8 mouse cellular contexts compared by ENCODE assay signal in genomic region chr3:78958781-78959180, GRCm38 (mm10).
DNase-seq lines count a peak whose midpoint lies in the region; ATAC-seq lines count a peak whose summit lies in the region.

No protein-coding gene starts in this region.

- no peaks in the 10 kb centered on the region for H3K36me3 ChIP-seq in forebrain, embryonic 11.5 days (ENCODE audit: control insufficient read depth, insufficient read depth, low read length)
- H3K36me3 ChIP-seq in forebrain, embryonic 10.5 days (replicated peaks) = no peaks in the 10 kb centered on the region
- H3K36me3 ChIP-seq in forebrain, embryonic 16.5 days (ENCODE audit: control insufficient read depth, insufficient read depth) = no peaks in the 10 kb centered on the region
- no peaks in the 10 kb centered on the region for H3K36me3 ChIP-seq in kidney, embryonic 16.5 days (ENCODE audit: insufficient read depth, low read length)

- no peak for DNase-seq in forebrain, embryonic 11.5 days (ENCODE audit: low spot score)
- no peak for DNase-seq in forebrain, embryonic 10.5 days (ENCODE audit: extremely low spot score, low spot score)
- DNase-seq in 416B (ENCODE audit: low read depth) = peak; percentile 81
- DNase-seq in adrenal gland, postnatal 36 days = peak; percentile 1 to 22
- peak; percentile 66 for DNase-seq in mesoderm, embryonic 11.5 days (ENCODE audit: low read depth, low spot score)

- peak; percentile 70 for ATAC-seq in forebrain, embryonic 11.5 days (replicated peaks; ENCODE audit: low FRiP score)
- ATAC-seq in forebrain, embryonic 16.5 days = peak; percentile 90
- peak; percentile 49; the same call in 1 of the 2 replicates for ATAC-seq in kidney, embryonic 16.5 days (ENCODE audit: low FRiP score, low TSS enrichment)
- ATAC-seq in erythroid progenitor cell, adult 5-6 weeks (replicated peaks; ENCODE audit: low FRiP score, poor library complexity, severe bottlenecking) = no peak

- no peaks in the 10 kb centered on the region for H3K27me3 ChIP-seq in forebrain, embryonic 11.5 days (ENCODE audit: control insufficient read depth, insufficient read depth, low read length)
- H3K27me3 ChIP-seq in forebrain, embryonic 10.5 days (ENCODE audit: poor library complexity, severe bottlenecking) = no peaks in the 10 kb centered on the region
- no peaks in the 10 kb centered on the region for H3K27me3 ChIP-seq in forebrain, embryonic 16.5 days (replicated peaks; ENCODE audit: control insufficient read depth, insufficient read depth, low read length)
- no peaks in the 10 kb centered on the region for H3K27me3 ChIP-seq in kidney, embryonic 16.5 days (ENCODE audit: insufficient read depth, low read length)

- no peak overlapping the region for H3K9ac ChIP-seq in forebrain, embryonic 11.5 days (ENCODE audit: low read length)
- H3K9ac ChIP-seq in forebrain, embryonic 16.5 days (replicated peaks; ENCODE audit: low read depth, low read length) = no peak overlapping the region
- H3K9ac ChIP-seq in kidney, embryonic 16.5 days (replicated peaks; ENCODE audit: low read length) = no peak overlapping the region

- WGBS in forebrain, embryonic 11.5 days = 30% methylated on average over 1 of the region's 1 CpGs
- WGBS in forebrain, embryonic 10.5 days = 31% methylated on average over 1 of the region's 1 CpGs
- 30% methylated on average over 1 of the region's 1 CpGs for WGBS in forebrain, embryonic 16.5 days
- WGBS in kidney, embryonic 16.5 days = 53% methylated on average over 1 of the region's 1 CpGs

- no peak overlapping the region for H3K4me2 ChIP-seq in forebrain, embryonic 11.5 days (ENCODE audit: low read depth, low read length, severe bottlenecking)
- H3K4me2 ChIP-seq in forebrain, embryonic 16.5 days (ENCODE audit: low read length) = no peak overlapping the region
- no peak overlapping the region for H3K4me2 ChIP-seq in kidney, embryonic 16.5 days (replicated peaks; ENCODE audit: low read depth, low read length)

- no peaks in the 10 kb centered on the region for H3K9me3 ChIP-seq in forebrain, embryonic 11.5 days (ENCODE audit: control insufficient read depth, low read length)
- H3K9me3 ChIP-seq in forebrain, embryonic 10.5 days = no peaks in the 10 kb centered on the region
- no peaks in the 10 kb centered on the region for H3K9me3 ChIP-seq in forebrain, embryonic 16.5 days (ENCODE audit: control insufficient read depth, low read length)
- H3K9me3 ChIP-seq in kidney, embryonic 16.5 days (ENCODE audit: low read length) = no peaks in the 10 kb centered on the region

- H3K27ac ChIP-seq in forebrain, embryonic 11.5 days (ENCODE audit: low read depth, low read length) = no peak overlapping the region
- H3K27ac ChIP-seq in forebrain, embryonic 10.5 days = no peak overlapping the region
- no peak overlapping the region for H3K27ac ChIP-seq in forebrain, embryonic 16.5 days (ENCODE audit: low read length)
- no peak overlapping the region for H3K27ac ChIP-seq in kidney, embryonic 16.5 days (ENCODE audit: low read length)

- no peak overlapping the region for H3K4me3 ChIP-seq in forebrain, embryonic 11.5 days (ENCODE audit: low read depth, low read length)
- H3K4me3 ChIP-seq in forebrain, embryonic 10.5 days = no peak overlapping the region
- H3K4me3 ChIP-seq in forebrain, embryonic 16.5 days (replicated peaks; ENCODE audit: low read length) = no peak overlapping the region
- H3K4me3 ChIP-seq in kidney, embryonic 16.5 days (ENCODE audit: low read length) = no peak overlapping the region

- no peaks in the 10 kb centered on the region for H3K4me1 ChIP-seq in forebrain, embryonic 11.5 days (replicated peaks; ENCODE audit: control insufficient read depth, insufficient read depth, low read length)
- H3K4me1 ChIP-seq in forebrain, embryonic 10.5 days = no peaks in the 10 kb centered on the region
- no peaks in the 10 kb centered on the region for H3K4me1 ChIP-seq in forebrain, embryonic 16.5 days (replicated peaks; ENCODE audit: control insufficient read depth, insufficient read depth, low read length)
- H3K4me1 ChIP-seq in kidney, embryonic 16.5 days (ENCODE audit: insufficient read depth, low read length) = no peaks in the 10 kb centered on the region

Comparison
In these comparisons a context has a peak if more than half of its experiments do, and no peak if none do; other contexts are left out.
1. DNase-seq: peak in 416B (single experiment), adrenal gland, postnatal 36 days (2 of 2) and mesoderm, embryonic 11.5 days (single experiment); none in forebrain, embryonic 11.5 days (single experiment) and forebrain, embryonic 10.5 days (single experiment).